Mouse (Mus musculus) megakaryocyte, embryonic 14.5 days (primary cell): Measurements from ENCODE around the gene Klhl3.

Source experiments
- FLI1 ChIP-seq: IDR thresholded peaks from 2 replicates; pipeline ENCODE4 v1.6.1; 2012; ENCODE audit warnings: low read length, inconsistent platforms, mixed read lengths
- GATA1 ChIP-seq: IDR thresholded peaks from 3 replicates; pipeline ENCODE4 v1.6.1; 2012; ENCODE audit warnings: mixed read lengths, low read length, inconsistent platforms, borderline replicate concordance

- TF ChIP-seq GATA1, result no peak
- no peak for TF ChIP-seq FLI1
Observed at GRCm38 (mm10) chr13:58113061-58113900, at the start of gene Klhl3.
